Mouse (Mus musculus) liver, adult 2 months (tissue): ENCODE measurements around the gene Dedd2.

Experiments
- CTCF ChIP-seq: fragments of 200-500 bp; IDR thresholded peaks from 2 replicates; pipeline ENCODE4 v1.5.1; 2011; ENCODE audit warnings: low read depth, low read length, control low read depth
- POLR2A ChIP-seq: fragments of 200-500 bp; IDR thresholded peaks from 2 replicates; pipeline ENCODE4 v1.6.1; 2011; ENCODE audit warnings: low read length, control low read depth; ENCODE audit not compliant: insufficient read depth; ENCODE audit errors: extremely low read depth

GRCm38 (mm10) chr7:25220457-25221101 lies at the start of gene Dedd2:
- TF ChIP-seq POLR2A (no peak), CTCF (no peak)
